Mouse (Mus musculus) limb, embryonic 14.5 days (tissue): ENCODE results near the gene Trim33. TPM values are rescaled to one million over a fixed set of nuclear protein-coding genes. Genes with fewer than 3 reads are reported as not detected.

Source experiments
- ATAC-seq: fragments of 200-750 bp; cut with Nextera tagmentation; 2 replicates; pipeline ENCODE4 v1.8.0; 2017; ENCODE audit warnings: low read depth, moderate number of reproducible peaks, moderate TSS enrichment; ENCODE audit not compliant: low FRiP score
- DNase-seq: peaks from one replicate; pipeline ENCODE4 v3.0.0-alpha.2; 2015; ENCODE audit warnings: low spot score
- H3K27ac ChIP-seq: fragments of 300-500 bp; sonication (generic); replicated peaks from 2 replicates; pipeline ENCODE4 v1.5.1; 2014; ENCODE audit warnings: low read depth, mild to moderate bottlenecking, low read length, moderate library complexity, mixed read lengths
- H3K27me3 ChIP-seq: fragments of 300-500 bp; sonication (generic); 2 replicates; pipeline ENCODE4 v1.6.1; 2014; ENCODE audit warnings: low read length, mixed read lengths; ENCODE audit not compliant: control insufficient read depth, insufficient read depth
- H3K36me3 ChIP-seq: fragments of 300-500 bp; sonication (generic); 2 replicates; pipeline ENCODE4 v1.6.1; 2014; ENCODE audit warnings: mild to moderate bottlenecking, low read length, moderate library complexity, mixed read lengths; ENCODE audit not compliant: control insufficient read depth, insufficient read depth
- H3K4me1 ChIP-seq: fragments of 300-500 bp; sonication (generic); 2 replicates; pipeline ENCODE4 v1.6.1; 2014; ENCODE audit warnings: antibody characterized with exemption, low read length, mixed read lengths; ENCODE audit not compliant: control insufficient read depth, insufficient read depth
- H3K4me2 ChIP-seq: fragments of 300-500 bp; sonication (generic); replicated peaks from 2 replicates; pipeline ENCODE4 v1.6.1; 2014; ENCODE audit warnings: low read depth, mild to moderate bottlenecking, low read length, moderate library complexity; ENCODE audit not compliant: severe bottlenecking
- H3K4me3 ChIP-seq: fragments of 300-500 bp; sonication (generic); replicated peaks from 2 replicates; pipeline ENCODE4 v1.5.1; 2014; ENCODE audit warnings: low read length
- H3K9ac ChIP-seq: fragments of 300-500 bp; sonication (generic); 2 replicates; pipeline ENCODE4 v1.6.1; 2014; ENCODE audit warnings: mild to moderate bottlenecking, low read depth, low read length, moderate library complexity; ENCODE audit not compliant: severe bottlenecking
- H3K9me3 ChIP-seq: fragments of 300-500 bp; sonication (generic); 2 replicates; pipeline ENCODE4 v1.6.1; 2016; ENCODE audit warnings: low read length; ENCODE audit not compliant: control insufficient read depth
- POLR2A ChIP-seq: fragments of 200-500 bp; IDR thresholded peaks from 2 replicates; pipeline ENCODE4 v1.8.0; 2012; ENCODE audit warnings: inconsistent platforms, mild to moderate bottlenecking, moderate library complexity, borderline replicate concordance; ENCODE audit not compliant: insufficient read depth, insufficient read length; ENCODE audit errors: extremely low read depth
- WGBS: fragments of 180-500 bp; shearing (Covaris S2); extraction: QIAGEN DNeasy Blood & Tissue Kit; methylation state at CpG from one replicate; pipeline ENCODE4 v1.1.7; 2014; 5-methylcytosine and 5-hydroxymethylcytosine counted together
- polyA plus RNA-seq, 2 experiments: library from polyadenylated mRNA; depleted of rRNA in 1 of 2; stranded (reverse) in 1 of 2; unstranded in 1 of 2; fragments of >200 nt; fragmentation: Nextera tagmentation in 1 of 2; extraction: Ambion mirVana in 1 of 2; gene quantifications; 2 replicates each; pipeline versions ENCODE4 v1.2.1 to v1.2.3; 2012 to 2014

Trim33 gene
- polyA plus RNA-seq, 2 experiments: 20.3 to 21.3 TPM

GRCm38 (mm10) chr3:103246627-103247260, 32.3 kb upstream of the Trim33 start:
- ATAC-seq (no peak), DNase-seq (no peak)
- no peaks in the 10 kb centered on the region for H3K9me3 ChIP-seq
- 77% methylated on average over 17 of the region's 17 CpGs for WGBS
- no peaks in the 10 kb centered on the region for H3K36me3 ChIP-seq
- no peak overlapping the region for H3K27ac ChIP-seq
- H3K4me3 ChIP-seq: no peak overlapping the region
- no peaks in the 10 kb centered on the region for H3K27me3 ChIP-seq
- H3K4me1 ChIP-seq: no peaks in the 10 kb centered on the region
- TF ChIP-seq POLR2A: no peak
- H3K4me2 ChIP-seq: no peak overlapping the region
- H3K9ac ChIP-seq: no peak overlapping the region

GRCm38 (mm10) chr3:103256089-103256819, 22.8 kb upstream of the Trim33 start:
- Histone ChIP-seq H3K4me2 (no peak overlapping the region), H3K27me3 (no peaks in the 10 kb centered on the region), H3K9ac (no peak overlapping the region), H3K27ac (no peak overlapping the region), H3K4me3 (no peak overlapping the region), H3K36me3 (no peaks in the 10 kb centered on the region), H3K9me3 (no peaks in the 10 kb centered on the region), H3K4me1 (peaks cover 2% of the 10 kb centered on the region; the same call in 1 of the 2 replicates)
- WGBS: 62% methylated on average over 10 of the region's 10 CpGs
- ATAC-seq (no peak), DNase-seq (no peak)
- TF ChIP-seq POLR2A: no peak

- Histone ChIP-seq H3K4me1 (no peaks in the 10 kb centered on the region), H3K9ac (no peak overlapping the region), H3K27ac (no peak overlapping the region), H3K36me3 (no peaks in the 10 kb centered on the region), H3K4me2 (no peak overlapping the region), H3K4me3 (no peak overlapping the region), H3K27me3 (no peaks in the 10 kb centered on the region), H3K9me3 (no peaks in the 10 kb centered on the region)
- TF ChIP-seq POLR2A: no peak
- 91% methylated on average over 12 of the region's 12 CpGs for WGBS
- ATAC-seq (no peak), DNase-seq (no peak)
Measured at GRCm38 (mm10) chr3:103262802-103263417, 16.2 kb upstream of the Trim33 start.

- Histone ChIP-seq H3K27me3 (no peaks in the 10 kb centered on the region), H3K4me1 (peaks cover 9% of the 10 kb centered on the region), H3K9ac (peak overlapping the region; percentile 97), H3K27ac (peak overlapping the region; percentile 96), H3K9me3 (no peaks in the 10 kb centered on the region), H3K4me2 (peak overlapping the region; percentile 84), H3K4me3 (peak overlapping the region; percentile 100), H3K36me3 (peaks cover 7% of the 10 kb centered on the region; the same call in 1 of the 2 replicates)
- 4% methylated on average over 11 of the region's 11 CpGs for WGBS
- DNase-seq: peak; percentile 30
- TF ChIP-seq POLR2A: no peak
- no peak for ATAC-seq
Measured at GRCm38 (mm10) chr3:103278561-103279181, 422 bp upstream of the Trim33 start.

- Histone ChIP-seq H3K4me2 (peak overlapping the region; percentile 84), H3K36me3 (peaks cover 7% of the 10 kb centered on the region; the same call in 1 of the 2 replicates), H3K27me3 (no peaks in the 10 kb centered on the region), H3K9me3 (no peaks in the 10 kb centered on the region), H3K4me1 (peaks cover 9% of the 10 kb centered on the region), H3K9ac (peak overlapping the region; percentile 97), H3K27ac (peak overlapping the region; percentile 96), H3K4me3 (peak overlapping the region; percentile 100)
- DNase-seq (peak; percentile 16), ATAC-seq (peak; percentile 21)
- no peak for TF ChIP-seq POLR2A
- whole genome bisulfite sequencing: under 1% methylated on average over 32 of the region's 36 CpGs
Measured at GRCm38 (mm10) chr3:103280241-103280761, 1.2 kb downstream of the Trim33 start.
